Mouse (Mus musculus): ENCODE results near the gene Gm20388. TPM values are rescaled to one million over a fixed set of nuclear protein-coding genes. Genes with fewer than 3 reads are reported as not detected.

Gm20388 gene
- total and polyA plus RNA-seq, 2 experiments from 2014 or later = 51.3 TPM; not detected in 1

GRCm38 (mm10) chr8:120618110-120618509 lies 707.5 kb downstream of the Gm20388 start:
- no peak overlapping the region for H3K9ac ChIP-seq
- H3K4me2 ChIP-seq (ENCODE audit: low read depth) = no peak overlapping the region

GRCm38 (mm10) chr8:120619235-120620180 lies 708.9 kb downstream of the Gm20388 start:
- no peak for DNase-seq
- 62% methylated on average over 11 of the region's 11 CpGs for WGBS
- no peak for ATAC-seq
- H3K4me2 ChIP-seq (ENCODE audit: low read depth) = no peak overlapping the region
- no peak for TF ChIP-seq CTCF (IDR thresholded peaks at IDR 0.05; ENCODE audit: low read depth)
- no peaks in the 10 kb centered on the region for H3K36me3 ChIP-seq (ENCODE audit: insufficient read depth)
- H3K27ac ChIP-seq (ENCODE audit: low read depth, low read length) = no peak overlapping the region
- 0 out of 2 replicates have a peak, but pooled peaks cover 4% of the 10 kb centered on the region for H3K4me1 ChIP-seq (ENCODE audit: insufficient read depth)
- no peaks in the 10 kb centered on the region for H3K9me3 ChIP-seq (ENCODE audit: low read length)
- no peak overlapping the region for H3K9ac ChIP-seq
- no peaks in the 10 kb centered on the region for H3K27me3 ChIP-seq (ENCODE audit: insufficient read depth, low read length)
- H3K4me3 ChIP-seq (ENCODE audit: low read depth, low read length) = no peak overlapping the region

More at GRCm38 (mm10) chr8:120618110-120618509, 707.5 kb downstream of the Gm20388 start:
- no peak overlapping the region for H3K27ac ChIP-seq (ENCODE audit: low read depth, low read length)
- ATAC-seq (peak; percentile 70), DNase-seq (peak; percentile 89)
- no peaks in the 10 kb centered on the region for H3K27me3 ChIP-seq (ENCODE audit: insufficient read depth, low read length)
- H3K4me3 ChIP-seq (ENCODE audit: low read depth, low read length) = no peak overlapping the region
- H3K9me3 ChIP-seq (ENCODE audit: low read length) = no peaks in the 10 kb centered on the region
- 0 out of 2 replicates have a peak, but pooled peaks cover 4% of the 10 kb centered on the region for H3K4me1 ChIP-seq (ENCODE audit: insufficient read depth)
- peak; percentile 93 for TF ChIP-seq CTCF (IDR thresholded peaks at IDR 0.05; ENCODE audit: low read depth)
- whole genome bisulfite sequencing = 0% methylated on average over 6 of the region's 6 CpGs
- no peaks in the 10 kb centered on the region for H3K36me3 ChIP-seq (ENCODE audit: insufficient read depth)

GRCm38 (mm10) chr8:120620441-120620840 lies 709.8 kb downstream of the Gm20388 start:
- DNase-seq = no peak
- 57% methylated on average over 7 of the region's 7 CpGs for WGBS
- 0 out of 2 replicates have a peak, but pooled peaks cover 4% of the 10 kb centered on the region for H3K4me1 ChIP-seq (ENCODE audit: insufficient read depth)
- no peak overlapping the region for H3K4me3 ChIP-seq (ENCODE audit: low read depth, low read length)
- H3K27ac ChIP-seq (ENCODE audit: low read depth, low read length) = no peak overlapping the region
- no peak overlapping the region for H3K9ac ChIP-seq
- no peak for ATAC-seq
- no peaks in the 10 kb centered on the region for H3K27me3 ChIP-seq (ENCODE audit: insufficient read depth, low read length)
- no peak for TF ChIP-seq CTCF (IDR thresholded peaks at IDR 0.05; ENCODE audit: low read depth)
- no peak overlapping the region for H3K4me2 ChIP-seq (ENCODE audit: low read depth)
- no peaks in the 10 kb centered on the region for H3K36me3 ChIP-seq (ENCODE audit: insufficient read depth)
- no peaks in the 10 kb centered on the region for H3K9me3 ChIP-seq (ENCODE audit: low read length)

- Histone ChIP-seq H3K36me3 (ENCODE audit: insufficient read depth) (no peaks in the 10 kb centered on the region), H3K27me3 (ENCODE audit: insufficient read depth, low read length) (no peaks in the 10 kb centered on the region), H3K4me1 (ENCODE audit: insufficient read depth) (0 out of 2 replicates have a peak, but pooled peaks cover 4% of the 10 kb centered on the region), H3K9me3 (ENCODE audit: low read length) (no peaks in the 10 kb centered on the region), H3K27ac (ENCODE audit: low read depth, low read length) (no peak overlapping the region; the same call in 1 of the 2 replicates), H3K9ac (no peak overlapping the region), H3K4me3 (ENCODE audit: low read depth, low read length) (no peak overlapping the region), H3K4me2 (ENCODE audit: low read depth) (no peak overlapping the region)
- ATAC-seq (no peak), DNase-seq (no peak)
- no peak for TF ChIP-seq CTCF (IDR thresholded peaks at IDR 0.05; ENCODE audit: low read depth)
- 72% methylated on average over 14 of the region's 14 CpGs for whole genome bisulfite sequencing
These were observed 711.5 kb downstream of the Gm20388 start for GRCm38 (mm10) chr8:120622161-120622560.

GRCm38 (mm10) chr8:120623608-120624007 lies 713.0 kb downstream of the Gm20388 start:
- Histone ChIP-seq H3K9me3 (ENCODE audit: low read length) (no peaks in the 10 kb centered on the region), H3K27me3 (ENCODE audit: insufficient read depth, low read length) (no peaks in the 10 kb centered on the region), H3K27ac (ENCODE audit: low read depth, low read length) (no peak overlapping the region), H3K4me3 (ENCODE audit: low read depth, low read length) (no peak overlapping the region), H3K4me2 (ENCODE audit: low read depth) (no peak overlapping the region), H3K4me1 (ENCODE audit: insufficient read depth) (no peaks in the 10 kb centered on the region), H3K36me3 (ENCODE audit: insufficient read depth) (no peaks in the 10 kb centered on the region), H3K9ac (no peak overlapping the region)
- no peak for DNase-seq
- 33% methylated on average over 2 of the region's 2 CpGs for WGBS
- TF ChIP-seq CTCF (IDR thresholded peaks at IDR 0.05; ENCODE audit: low read depth) = no peak
- no peak for ATAC-seq

GRCm38 (mm10) chr8:120626461-120626860 lies 715.8 kb downstream of the Gm20388 start:
- no peak for ATAC-seq
- Histone ChIP-seq H3K4me3 (ENCODE audit: low read depth, low read length) (no peak overlapping the region), H3K27me3 (ENCODE audit: insufficient read depth, low read length) (no peaks in the 10 kb centered on the region), H3K9me3 (ENCODE audit: low read length) (no peaks in the 10 kb centered on the region), H3K4me2 (ENCODE audit: low read depth) (no peak overlapping the region), H3K9ac (no peak overlapping the region), H3K4me1 (ENCODE audit: insufficient read depth) (no peaks in the 10 kb centered on the region), H3K36me3 (ENCODE audit: insufficient read depth) (no peaks in the 10 kb centered on the region), H3K27ac (ENCODE audit: low read depth, low read length) (no peak overlapping the region)
- no peak for DNase-seq
- WGBS = 69% methylated on average over 11 of the region's 11 CpGs
- TF ChIP-seq CTCF (IDR thresholded peaks at IDR 0.05; ENCODE audit: low read depth) = no peak

- peak; percentile 71 for ATAC-seq
- Histone ChIP-seq H3K27me3 (ENCODE audit: insufficient read depth, low read length) (no peaks in the 10 kb centered on the region), H3K4me2 (ENCODE audit: low read depth) (no peak overlapping the region), H3K4me1 (ENCODE audit: insufficient read depth) (no peaks in the 10 kb centered on the region), H3K9ac (no peak overlapping the region), H3K9me3 (ENCODE audit: low read length) (no peaks in the 10 kb centered on the region), H3K36me3 (ENCODE audit: insufficient read depth) (no peaks in the 10 kb centered on the region), H3K4me3 (ENCODE audit: low read depth, low read length) (no peak overlapping the region), H3K27ac (ENCODE audit: low read depth, low read length) (no peak overlapping the region)
- no peak for DNase-seq
- 74% methylated on average over 5 of the region's 5 CpGs for WGBS
- no peak for TF ChIP-seq CTCF (IDR thresholded peaks at IDR 0.05; ENCODE audit: low read depth)
These were observed 716.7 kb downstream of the Gm20388 start for GRCm38 (mm10) chr8:120627298-120627697.

All from forebrain, postnatal 0 days (tissue).